Mouse (Mus musculus) embryonic stem cell, embryonic (primary cell): ENCODE results near the gene Mfsd13b.

Experiments used
- CTCF ChIA-PET, 4 experiments: fragments of 300-600 bp in 2 of 4; fragments of 350-600 bp in 2 of 4; sonication (Branson Sonifier 250); formaldehyde crosslinking; loops; one replicate each; lab custom pipeline; 2022; ENCODE audit warnings: inconsistent platforms in 2 of 4; lab: Charles Lee
- POLR2A ChIA-PET, 4 experiments: fragments of 300-600 bp in 2 of 4; fragments of 350-600 bp in 2 of 4; sonication (Branson Sonifier 250); formaldehyde crosslinking; loops; one replicate each; lab custom pipeline; 2022; ENCODE audit warnings: antibody characterized with exemption in 4 of 4, inconsistent platforms in 1 of 4; lab: Charles Lee

Gene Mfsd13b

GRCm38 (mm10) chr7:121059477-121060218 lies 77.3 kb downstream of the Mfsd13b start:
- ChIA-PET POLR2A (no interaction called here), CTCF (no interaction called here)

GRCm38 (mm10) chr7:121064309-121064708 lies 82.0 kb downstream of the Mfsd13b start:
- POLR2A ChIA-PET: interaction anchor here in 1 of 4 experiments (2.4 kb wide), 1 partner anchor 82 kb away, joined by 7 read pairs; the partner anchor contains the start of genes Cdr2 and Mfsd13b
- CTCF ChIA-PET: no interaction called here
